Mouse (Mus musculus) bone marrow macrophage, adult 2 months (primary cell): ENCODE measurements around the gene Nr6a1.

Source experiments
- CTCF ChIP-seq: IDR thresholded peaks from 2 replicates; pipeline ENCODE4 v1.5.1; 2012; ENCODE audit warnings: low read depth, mild to moderate bottlenecking, low read length, moderate library complexity
- POLR2A ChIP-seq: IDR thresholded peaks from 2 replicates; pipeline ENCODE4 v1.6.1; 2012; ENCODE audit warnings: mild to moderate bottlenecking, low read depth, low read length, borderline replicate concordance

- TF ChIP-seq POLR2A = no peak
- TF ChIP-seq CTCF = no peak
Observed at GRCm38 (mm10) chr2:38923911-38924310, 3.6 kb downstream of the Nr6a1 start.
